Mouse (Mus musculus) megakaryocyte, embryonic 14.5 days (primary cell): ENCODE data around the gene Olfr638.
"Not testable (repeated sequence)": the region's sequence is repeated elsewhere in the genome, so short reads cannot be mapped to it uniquely, and the experiment has no call there.

ENCODE experiments used
- FLI1 ChIP-seq: IDR thresholded peaks from 2 replicates; pipeline ENCODE4 v1.6.1; 2012; ENCODE audit warnings: low read length, inconsistent platforms, mixed read lengths
- GATA1 ChIP-seq: IDR thresholded peaks from 3 replicates; pipeline ENCODE4 v1.6.1; 2012; ENCODE audit warnings: mixed read lengths, low read length, inconsistent platforms, borderline replicate concordance

- TF ChIP-seq GATA1, FLI1: not testable (repeated sequence)
Observed at GRCm38 (mm10) chr7:103966873-103967272, 31.7 kb upstream of the Olfr638 start.
